Mouse (Mus musculus) adrenal gland, postnatal 14 days (tissue): ENCODE measurements around the gene Lrrc41. TPM values are rescaled to one million over a fixed set of nuclear protein-coding genes. Genes with fewer than 3 reads are reported as not detected.
A peak's percentile ranks its signal among the peaks of the same experiment; 100 is the strongest.

Source experiments
- DNase-seq: peaks from one replicate; pipeline ENCODE4 v3.0.0; 2021; ENCODE audit warnings: mixed read lengths
- total RNA-seq: library from RNA; stranded (reverse); gene quantifications from 2 replicates; pipeline ENCODE4 v1.2.3, GENCODE M21; 2021

The Lrrc41 gene
- total RNA-seq, 1 experiment from 2014 or later = 61.8 TPM

DNA sequence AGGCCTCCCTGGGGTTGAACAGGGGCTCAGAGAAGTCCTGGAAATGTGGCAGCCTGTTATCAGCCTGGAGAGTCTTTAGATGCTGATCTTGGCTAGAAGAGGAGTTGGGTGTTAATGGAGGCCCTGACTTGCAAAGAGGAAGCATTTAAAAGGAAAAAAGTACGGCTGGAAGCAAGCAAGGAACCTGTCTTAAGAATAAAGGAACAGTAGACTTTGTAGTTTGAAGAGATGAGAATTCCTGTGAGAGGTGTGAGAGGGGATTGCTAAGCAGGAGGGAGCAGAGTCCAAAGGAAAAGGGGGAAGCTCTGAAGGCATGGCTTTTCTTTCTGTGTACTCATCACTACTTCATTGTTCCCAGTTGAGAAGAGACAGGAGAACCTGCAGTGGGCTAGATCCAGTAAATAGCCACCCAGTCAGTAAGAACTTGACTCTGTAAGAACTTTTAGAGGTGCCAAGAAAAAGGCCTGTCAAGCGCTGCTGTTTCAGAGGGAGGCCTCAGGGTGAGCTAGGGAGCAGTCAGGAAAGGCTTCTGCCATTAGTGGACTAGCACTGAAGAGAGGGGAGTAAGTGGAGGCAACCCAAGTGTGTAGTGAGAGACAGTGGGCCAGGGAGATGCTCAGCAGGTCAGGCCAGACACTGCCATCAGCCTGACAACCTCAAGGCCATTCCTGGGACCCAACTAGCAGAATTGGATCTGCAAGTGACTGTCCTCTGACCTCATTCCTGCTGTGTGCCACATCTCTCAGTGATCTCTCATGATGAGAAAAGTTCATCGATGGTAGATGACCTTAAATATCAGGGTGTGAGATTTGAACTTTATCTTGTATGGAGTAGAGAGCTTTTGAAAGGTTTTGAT lies 2.4 kb downstream of the Lrrc41 start:
- DNase-seq = peak; percentile 39

DNA sequence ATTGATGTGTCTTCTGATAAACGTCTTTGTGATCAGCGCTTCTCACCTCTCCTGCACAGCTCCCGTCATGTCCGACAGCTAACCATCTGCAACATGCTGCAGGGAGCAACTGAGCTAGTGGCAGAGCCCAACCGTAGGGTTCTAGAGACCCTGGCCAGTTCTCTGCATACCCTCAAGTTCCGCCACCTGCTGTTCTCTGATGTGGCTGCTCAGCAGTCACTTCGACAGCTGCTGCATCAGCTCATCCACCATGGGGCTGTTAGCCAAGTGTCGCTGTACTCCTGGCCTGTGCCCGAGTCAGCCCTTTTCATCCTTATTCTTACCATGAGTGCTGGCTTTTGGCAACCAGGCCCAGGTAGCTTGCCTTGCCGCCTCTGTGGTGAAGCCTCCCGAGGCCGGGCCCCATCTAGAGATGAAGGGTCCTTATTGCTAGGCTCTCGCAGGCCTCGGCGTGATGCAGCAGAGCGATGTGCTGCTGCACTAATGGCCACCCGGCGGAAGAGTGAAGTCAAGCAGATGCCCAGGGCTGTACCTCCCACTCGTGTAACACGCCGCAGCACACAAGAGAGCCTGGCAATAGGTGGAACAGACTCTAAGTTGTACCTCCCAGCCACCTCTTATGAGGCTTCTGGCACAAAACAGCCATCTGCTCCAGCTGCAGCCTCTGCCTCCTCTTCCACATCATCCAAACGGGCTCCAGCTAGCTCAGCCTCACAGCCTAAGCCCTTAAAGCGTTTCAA lies 13.6 kb downstream of the Lrrc41 start:
- DNase-seq = no peak

DNA sequence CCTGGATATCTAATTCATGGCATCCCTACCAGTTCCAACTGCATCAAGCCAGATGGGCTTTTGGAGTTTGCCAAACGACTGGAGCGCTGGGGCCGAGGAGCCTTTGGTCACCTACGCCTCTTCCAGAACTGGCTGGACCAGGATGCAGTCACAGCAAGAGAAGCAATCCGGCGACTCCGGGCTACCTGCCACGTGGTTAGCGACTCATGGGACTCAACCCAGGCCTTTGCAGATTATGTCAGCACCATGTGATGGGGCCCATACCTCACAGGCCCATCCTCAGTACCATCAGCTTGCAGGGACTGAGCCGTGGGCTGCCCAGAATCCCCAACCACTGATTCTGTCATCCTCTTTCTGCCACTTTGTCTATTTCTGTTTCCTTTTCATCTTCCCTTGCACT lies 21.2 kb downstream of the Lrrc41 start:
- DNase-seq = no peak

DNA sequence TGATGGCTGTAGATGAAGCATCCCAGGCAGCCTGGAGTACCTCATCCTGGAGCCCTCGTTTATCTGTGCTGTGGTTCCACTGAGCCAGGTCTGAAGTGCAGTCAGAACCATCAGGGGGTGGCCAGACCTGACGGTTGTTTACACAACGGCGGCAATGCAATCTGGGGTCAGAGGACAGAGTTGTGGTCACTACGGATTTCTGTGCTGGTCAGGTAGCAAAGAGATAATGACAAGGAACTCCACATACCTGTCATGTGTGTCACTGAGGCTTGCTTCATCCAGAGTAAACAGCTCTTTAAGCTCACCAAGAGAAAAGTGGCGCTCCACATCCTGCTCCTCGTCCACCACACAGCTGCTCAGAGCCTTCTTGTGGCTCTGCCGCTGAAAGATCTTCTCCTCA lies 22.1 kb downstream of the Lrrc41 start:
- DNase-seq = no peak

DNA sequence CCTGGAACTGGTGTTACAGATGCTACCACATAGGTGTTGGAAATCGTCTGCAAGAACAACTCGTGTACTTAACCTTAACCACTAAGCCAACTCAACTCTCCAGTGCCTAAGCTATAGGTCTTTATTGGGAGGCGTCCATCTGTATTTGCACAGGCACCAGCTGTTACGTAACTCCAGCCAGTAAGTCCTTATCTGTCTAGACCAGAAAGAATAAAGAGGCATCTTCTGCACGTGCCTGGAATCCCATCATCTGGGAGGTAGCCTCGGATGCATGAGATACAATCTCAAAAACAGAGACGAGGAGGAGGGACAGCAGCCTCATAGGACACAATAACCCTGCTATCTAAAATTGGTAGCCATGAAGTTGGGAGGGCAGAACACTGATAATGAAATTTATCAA lies 25.9 kb downstream of the Lrrc41 start:
- DNase-seq = no peak

DNA sequence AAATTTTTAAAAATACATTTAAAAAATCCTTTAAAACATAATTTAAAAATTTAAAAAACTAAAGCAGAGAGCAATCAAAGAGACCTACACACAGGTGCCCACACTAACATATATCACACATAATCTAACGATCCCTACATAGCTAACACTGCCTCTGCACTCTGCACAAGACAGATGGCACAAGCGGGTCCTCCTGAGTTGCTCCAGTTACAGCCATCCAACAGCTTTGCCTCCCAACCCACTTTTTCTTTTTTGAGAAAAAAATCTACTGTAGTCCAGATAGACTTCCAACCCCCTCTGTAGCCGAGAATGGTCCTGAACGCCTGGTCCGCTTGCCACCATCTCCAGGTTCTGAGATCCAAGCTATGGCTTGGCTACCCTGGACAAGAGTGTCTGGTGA lies 30.2 kb downstream of the Lrrc41 start:
- no peak for DNase-seq

DNA sequence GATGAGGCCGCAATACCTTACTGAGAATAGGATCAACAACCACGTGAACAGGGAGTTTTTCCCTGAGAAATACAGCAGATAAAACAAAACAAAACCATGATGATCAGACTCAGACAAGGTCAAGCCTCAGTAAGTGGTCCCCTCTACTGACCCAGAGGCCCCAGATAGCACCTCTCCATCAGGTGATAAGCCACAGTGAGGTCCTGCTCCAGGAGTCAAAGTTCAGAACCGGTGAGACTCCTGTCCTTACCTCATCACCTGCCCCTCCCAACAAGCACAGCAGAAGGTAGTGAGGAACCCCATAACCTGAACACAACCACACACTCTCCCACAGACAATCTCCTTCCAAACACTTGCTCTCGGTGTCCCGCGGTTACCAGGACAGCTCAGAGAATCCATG lies 35.6 kb downstream of the Lrrc41 start:
- no peak for DNase-seq

DNA sequence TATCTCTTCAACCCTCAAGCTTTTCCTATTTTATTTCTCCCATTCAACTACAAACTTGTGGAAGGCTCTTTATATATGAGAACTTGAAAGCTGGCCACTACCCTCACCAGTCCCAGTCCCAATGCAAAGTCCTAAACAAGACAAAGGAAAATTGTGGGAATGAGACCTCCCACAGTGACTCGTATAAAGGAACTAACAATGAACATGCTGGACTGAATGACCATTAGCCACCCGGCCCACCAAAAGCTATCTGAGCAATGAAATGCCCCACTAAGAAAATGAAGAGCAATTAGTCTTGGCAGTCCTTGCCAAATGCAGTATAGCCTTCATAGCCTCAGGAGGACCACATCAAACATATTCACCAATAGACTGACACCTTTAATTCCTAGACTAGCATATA lies 36.4 kb downstream of the Lrrc41 start:
- no peak for DNase-seq

DNA sequence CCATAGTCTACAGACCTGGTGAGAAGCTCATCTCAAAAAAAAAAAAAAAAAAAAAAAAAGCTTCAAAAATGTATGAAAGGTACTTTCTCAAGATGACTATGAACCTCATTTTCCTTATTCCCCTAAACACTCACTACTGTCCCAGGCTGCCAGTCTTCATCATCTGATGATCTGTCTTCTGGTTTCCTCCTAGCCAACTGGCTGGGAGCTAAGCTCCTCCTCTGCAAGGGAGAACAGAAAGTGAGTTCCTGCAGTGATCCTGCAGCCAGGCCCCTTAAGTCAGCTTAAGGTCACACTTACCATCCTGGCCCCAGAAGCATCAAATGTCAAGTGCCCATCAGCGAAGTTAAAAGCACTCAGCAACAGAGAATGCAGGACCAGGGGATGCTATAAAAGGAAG lies 47.7 kb downstream of the Lrrc41 start:
- DNase-seq = no peak

DNA sequence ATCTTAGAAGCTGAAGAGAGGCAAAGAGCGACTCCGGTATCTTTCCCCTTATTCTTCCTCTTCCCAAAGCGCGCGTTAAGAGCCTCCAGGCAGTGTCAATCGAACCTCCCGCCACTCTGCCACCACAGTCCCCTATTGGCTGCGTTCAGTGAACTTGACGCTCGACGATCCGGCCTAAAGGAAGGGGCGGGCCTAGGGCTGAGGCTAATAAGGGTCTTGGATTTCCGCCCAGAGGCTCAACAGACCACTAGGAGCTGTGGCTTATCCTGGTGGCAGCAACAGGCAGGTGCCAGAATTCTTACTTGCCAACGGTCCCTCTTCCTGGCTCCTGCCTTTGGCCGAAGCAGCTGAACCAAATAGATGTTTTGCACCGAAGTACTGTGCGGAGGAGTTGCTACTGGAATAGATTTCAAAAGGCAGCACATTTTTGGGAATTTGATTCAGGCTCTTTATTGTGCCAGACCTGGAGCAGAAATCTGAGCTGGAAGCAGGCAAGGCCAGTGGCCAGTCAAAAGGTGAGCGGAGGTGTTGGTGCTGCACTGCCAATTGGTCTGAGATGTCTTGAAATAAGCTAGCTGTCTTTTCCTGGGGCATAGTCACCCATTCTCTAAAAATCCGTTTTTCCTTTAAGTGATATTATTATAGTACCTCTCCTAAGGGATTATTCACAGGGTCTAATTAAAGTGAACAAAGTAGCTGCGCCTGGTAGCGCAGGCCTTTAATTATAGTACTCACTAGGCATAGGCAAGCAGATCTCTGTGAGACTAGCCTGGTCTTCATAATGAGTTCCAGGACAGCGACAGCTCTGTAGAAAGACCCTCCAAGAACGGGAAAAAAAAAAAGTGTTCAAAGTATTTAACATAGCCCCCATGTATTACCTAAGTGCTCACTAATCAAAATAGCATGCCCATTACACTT lies 48.8 kb downstream of the Lrrc41 start, which contains the start of the genes Rad54l and Pomgnt1:
Gene Rad54l, minus strand, starts transcription at position 89 of the 918 bp plus-strand sequence.
Gene Pomgnt1, plus strand, starts transcription at position 239 of the 918 bp plus-strand sequence.
- peak; percentile 91 for DNase-seq

DNA sequence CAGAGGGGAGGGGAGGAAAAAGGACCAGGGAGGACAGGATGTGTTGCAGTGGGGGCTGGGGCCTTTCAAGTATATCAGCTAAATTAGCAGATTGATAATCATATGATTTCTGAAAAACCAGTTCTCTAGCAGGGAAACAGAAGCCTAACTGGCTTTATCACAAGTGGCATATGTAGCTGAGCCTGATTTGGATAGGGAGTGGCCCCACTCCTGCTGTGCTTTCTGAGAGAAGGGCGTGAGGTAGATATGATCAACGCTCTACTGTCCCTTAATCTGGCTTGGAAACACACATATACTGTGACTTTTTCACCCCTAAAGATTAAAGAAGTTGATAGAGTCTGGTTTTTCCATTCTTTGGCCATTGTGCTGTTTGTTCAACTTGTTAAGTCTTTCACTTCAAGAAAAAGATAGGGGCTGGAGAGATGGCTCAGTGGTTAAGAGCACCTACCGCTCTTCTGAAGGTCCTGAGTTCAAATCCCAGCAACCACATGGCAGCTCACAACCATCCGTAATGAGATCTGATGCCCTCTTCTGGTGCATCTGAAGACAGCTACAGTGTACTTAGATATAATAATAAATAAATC lies 50.8 kb downstream of the Lrrc41 start:
- no peak for DNase-seq

DNA sequence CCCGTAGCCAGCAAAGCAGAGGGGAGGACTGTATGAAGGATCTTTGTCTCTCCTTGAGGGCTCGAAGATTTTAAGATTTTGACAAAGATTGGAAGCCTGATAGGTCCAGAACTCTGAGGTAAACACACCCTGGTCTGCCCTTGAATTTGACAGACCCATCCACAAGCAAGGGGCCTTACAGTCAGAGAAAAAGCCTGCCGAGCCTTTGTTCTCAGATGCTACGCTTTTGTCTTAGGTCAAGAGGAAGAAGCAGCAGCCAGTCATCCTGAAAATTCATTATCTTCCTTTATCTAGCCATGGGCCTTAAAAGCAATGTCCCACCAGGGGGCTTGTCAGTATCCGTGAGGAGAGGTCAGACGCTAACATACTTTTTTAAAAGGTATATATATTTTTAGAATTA lies 52.9 kb downstream of the Lrrc41 start:
- no peak for DNase-seq

DNA sequence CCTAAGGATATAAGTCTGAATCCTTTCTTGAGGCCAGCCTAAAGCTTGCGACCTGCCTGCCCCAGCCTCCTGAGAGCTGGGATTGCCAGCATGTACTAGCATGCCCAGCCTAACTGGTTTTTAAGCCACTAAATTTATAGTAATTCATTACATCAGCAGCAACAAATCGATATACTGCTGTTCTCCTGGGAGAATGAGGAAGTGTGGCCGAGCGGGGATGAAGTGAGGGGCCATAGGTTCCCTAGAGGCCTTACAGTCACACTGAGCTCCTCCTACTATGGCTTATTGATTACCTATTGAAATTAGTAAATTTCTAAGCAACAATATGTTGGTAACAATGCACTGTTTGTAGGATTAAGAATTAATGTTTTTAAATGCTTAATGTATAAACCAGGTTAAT lies 58.1 kb downstream of the Lrrc41 start:
- no peak for DNase-seq

DNA sequence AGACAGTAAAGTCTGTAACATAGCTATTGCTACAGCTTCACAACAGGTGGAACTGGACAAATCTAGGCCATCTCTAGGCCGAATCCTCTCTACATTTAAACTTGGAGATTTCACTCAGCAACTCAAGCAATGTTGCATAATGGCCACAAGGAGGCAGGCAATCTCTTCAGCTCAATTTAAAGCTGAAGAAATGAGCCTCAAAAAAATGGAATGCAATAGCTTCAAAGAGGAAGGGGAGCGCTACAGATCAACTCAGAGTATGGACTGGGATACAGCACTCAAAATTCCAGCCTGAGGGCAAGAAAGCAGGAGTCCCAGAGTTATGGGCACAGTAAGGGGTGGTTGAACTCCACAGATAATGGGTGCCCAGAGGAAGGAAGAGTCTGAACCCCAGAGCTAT lies 59.9 kb downstream of the Lrrc41 start:
- peak; percentile 30 for DNase-seq

DNA sequence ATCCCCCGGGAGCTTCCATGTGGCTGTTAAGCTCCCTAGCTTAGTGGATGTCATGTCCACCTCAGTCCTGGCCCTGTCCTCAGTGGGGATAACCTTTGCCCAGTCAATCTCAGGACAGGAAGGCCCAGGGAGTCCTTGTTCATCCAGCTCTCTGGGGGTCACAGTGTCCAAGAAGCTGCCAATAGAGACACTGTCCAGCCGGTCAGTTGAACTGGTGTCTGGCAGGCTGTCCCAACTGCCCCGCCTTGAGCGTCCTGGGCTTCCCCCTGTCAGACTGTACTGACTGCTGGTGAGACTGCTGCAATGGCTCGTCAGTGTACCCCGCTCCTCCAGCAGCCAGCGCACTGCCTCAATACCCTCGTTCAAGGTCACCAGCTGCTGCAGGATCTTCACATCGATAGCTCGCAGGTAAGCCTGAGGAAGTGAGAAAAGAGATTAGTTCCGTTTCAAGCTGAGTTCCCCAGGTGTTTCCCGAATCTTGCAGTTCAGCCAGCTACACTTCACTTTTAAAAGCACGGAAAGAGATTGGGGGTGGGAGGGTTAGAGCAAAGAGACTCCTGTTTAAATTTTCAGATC lies 62.4 kb downstream of the Lrrc41 start:
- no peak for DNase-seq

DNA sequence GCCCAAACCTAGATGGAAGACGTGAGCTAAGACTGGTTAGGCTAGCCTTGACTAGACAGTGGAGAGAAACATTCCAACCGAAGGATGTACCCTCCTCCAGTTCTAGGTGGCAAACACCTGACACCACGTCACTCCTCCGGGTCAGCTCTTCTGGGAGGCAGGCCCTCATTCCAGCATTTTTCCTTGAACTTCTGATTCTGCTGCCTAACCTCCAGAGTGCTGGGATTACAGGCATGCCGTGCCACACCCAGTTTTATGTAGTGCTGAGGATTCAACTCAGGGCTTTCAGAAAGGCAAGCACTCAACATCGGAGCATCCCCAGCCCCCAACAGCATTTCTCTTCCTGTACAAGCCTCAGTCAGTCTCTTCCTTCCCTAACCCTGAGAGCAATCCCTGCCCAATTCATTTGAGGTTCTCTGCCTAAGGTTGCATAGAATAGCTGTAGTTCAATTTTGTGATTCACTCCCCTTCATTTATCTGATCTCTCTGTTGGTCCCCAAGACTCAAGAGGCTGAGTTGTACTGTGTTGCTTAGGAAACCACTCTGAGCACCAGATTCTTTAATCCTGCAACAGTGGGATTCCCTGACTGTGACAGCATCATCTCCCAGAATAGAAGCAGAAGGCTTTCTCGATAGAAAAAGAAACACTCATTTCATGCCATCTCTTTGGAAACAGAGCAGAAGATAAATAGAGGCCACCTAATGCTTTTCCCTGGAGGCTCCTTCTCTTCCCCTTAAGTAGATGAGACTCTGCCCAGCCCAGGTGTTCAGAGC lies 65.9 kb downstream of the Lrrc41 start:
- DNase-seq = no peak

DNA sequence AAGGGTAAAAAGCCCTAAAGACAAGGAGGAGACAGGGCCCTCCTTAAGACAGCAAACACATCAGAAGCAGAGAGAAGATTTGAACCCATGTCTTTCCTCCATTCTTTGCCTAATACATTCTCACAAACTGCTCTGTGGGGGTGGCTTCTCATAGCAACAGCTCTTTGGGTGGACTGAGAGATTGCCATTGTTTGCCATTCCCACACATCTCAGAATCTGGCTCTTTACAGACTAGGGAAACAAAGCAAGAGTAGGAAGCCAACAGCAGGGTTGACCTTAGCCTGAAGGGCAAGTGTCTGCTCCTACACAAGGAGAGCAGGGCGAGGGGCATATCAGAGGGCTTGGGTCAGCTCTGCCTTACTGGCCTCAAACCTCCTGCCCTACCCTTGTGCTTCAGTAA lies 66.7 kb downstream of the Lrrc41 start:
- DNase-seq = no peak

DNA sequence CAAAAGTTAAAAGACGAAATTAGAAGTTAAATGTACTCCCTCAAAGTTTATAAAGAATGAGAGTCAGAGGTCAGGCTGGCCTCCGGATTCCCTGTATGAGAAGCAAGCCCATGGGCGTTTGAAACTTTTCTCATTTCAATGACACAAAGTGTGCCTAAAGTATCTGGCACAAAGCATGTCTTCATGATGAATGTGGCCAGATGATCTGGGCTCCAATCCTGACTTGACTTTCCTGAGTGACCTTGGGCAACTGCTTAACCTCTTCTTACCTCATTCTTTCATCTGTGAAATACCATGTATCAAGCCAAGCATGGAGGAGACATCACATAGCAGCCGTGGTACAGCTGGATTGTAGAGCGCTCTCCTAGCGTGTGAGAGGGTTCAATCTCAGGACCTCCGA lies 67.2 kb downstream of the Lrrc41 start:
- no peak for DNase-seq

DNA sequence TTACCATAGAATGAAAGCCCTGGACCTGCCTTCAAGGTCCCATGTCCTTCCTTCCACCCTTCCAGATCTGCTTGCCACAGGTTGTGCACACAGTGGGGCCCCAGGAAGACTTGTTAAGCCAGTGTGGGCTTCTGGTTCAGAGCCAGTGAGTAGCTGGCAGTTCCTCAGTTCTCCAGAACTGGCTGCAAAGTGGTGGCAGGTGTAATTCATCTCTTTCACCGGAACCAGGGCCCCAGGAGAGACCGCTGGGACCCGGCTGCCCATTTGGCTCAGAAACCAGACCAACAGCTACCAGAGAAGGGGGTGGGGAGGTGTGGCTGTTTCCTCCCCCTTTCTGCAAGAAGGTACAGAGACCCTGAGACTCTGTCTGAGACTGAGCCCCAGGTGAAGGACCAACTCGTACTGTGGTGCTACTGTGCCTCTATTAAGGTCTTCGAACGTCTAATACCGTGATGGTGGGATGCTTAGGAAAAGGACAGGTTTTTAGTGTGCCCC lies 68.3 kb downstream of the Lrrc41 start:
- peak; percentile 71 for DNase-seq

DNA sequence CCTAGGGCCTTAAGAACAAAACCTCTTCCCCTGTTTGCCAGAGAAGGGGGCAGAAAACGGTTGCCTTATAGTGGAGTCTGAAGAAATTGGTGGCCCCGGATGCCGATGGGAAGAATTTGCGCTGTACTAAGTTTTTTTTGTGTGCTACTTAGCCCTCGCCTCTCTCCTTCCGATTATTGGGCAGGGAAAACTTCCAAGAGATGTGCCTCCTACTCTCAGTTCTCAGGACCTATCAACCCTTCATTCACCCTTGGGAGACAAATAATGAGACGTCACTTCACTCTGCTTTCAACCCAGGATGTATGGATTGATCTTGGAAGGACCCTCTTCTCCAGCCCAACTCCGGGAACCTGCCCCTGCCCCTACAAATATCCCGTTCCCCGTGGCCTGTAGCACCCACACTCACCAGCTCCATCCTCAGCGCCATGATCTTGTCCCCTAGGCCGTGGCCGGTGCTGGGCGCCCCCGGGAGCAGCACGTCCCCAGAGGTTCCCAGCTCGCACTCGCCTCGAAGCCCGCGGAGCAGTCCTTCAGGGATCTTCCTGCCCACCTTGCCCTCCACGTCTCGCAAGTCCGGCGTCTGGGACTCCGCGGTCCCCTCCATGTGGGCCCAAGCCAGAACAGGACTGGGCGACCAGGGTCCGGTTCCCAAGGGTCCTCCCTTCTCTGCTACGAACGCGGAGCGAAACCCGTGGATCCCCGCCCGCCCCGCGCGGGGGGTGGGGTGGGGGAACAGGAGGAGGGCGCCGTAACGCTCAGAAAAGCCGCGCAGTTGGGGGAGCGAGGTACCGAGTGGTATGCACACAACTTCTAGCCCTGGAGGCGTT lies 69.0 kb downstream of the Lrrc41 start:
- DNase-seq = peak; percentile 87
